Mouse (Mus musculus) 416B (cell line): Measurements from ENCODE around the gene Ccdc36.
A peak's percentile ranks its signal among the peaks of the same experiment; 100 is the strongest.

Source experiments
- DNase-seq: peaks from one replicate; pipeline ENCODE4 v3.0.0; 2011; ENCODE audit warnings: low read depth

Gene Ccdc36

DNA sequence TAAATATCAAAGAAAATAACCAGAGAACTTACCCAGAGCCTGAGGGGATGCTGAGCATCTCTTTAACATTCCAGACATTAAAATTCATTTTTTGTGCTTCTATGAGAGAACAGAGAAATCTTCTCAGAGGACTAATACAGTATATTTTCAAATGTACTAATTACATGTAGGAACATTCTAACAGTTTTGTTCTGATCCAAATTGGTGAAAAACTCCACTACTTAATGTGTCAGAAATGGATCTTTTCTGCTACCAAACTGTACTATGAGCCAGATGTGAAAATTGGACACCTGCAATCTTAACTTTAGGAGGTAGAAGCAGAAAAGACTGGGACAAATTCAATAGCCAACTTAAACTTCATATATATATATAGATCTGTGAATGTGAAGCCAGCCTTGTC, at the start of gene Ccdc36:
Gene Ccdc36, minus strand, starts transcription at position 101 of the 400 bp plus-strand sequence.
- DNase-seq = no peak

- peak; percentile 28 for DNase-seq
Observed at GRCm38 (mm10) chr9:108474528-108474927, 46.2 kb upstream of the Ccdc36 start.

- DNase-seq = no peak
Observed at GRCm38 (mm10) chr9:108469845-108470244, 41.6 kb upstream of the Ccdc36 start.

- DNase-seq = no peak
Observed at GRCm38 (mm10) chr9:108469430-108469829, 41.1 kb upstream of the Ccdc36 start.

GRCm38 (mm10) chr9:108466219-108466618, 37.9 kb upstream of the Ccdc36 start:
- no peak for DNase-seq

DNA sequence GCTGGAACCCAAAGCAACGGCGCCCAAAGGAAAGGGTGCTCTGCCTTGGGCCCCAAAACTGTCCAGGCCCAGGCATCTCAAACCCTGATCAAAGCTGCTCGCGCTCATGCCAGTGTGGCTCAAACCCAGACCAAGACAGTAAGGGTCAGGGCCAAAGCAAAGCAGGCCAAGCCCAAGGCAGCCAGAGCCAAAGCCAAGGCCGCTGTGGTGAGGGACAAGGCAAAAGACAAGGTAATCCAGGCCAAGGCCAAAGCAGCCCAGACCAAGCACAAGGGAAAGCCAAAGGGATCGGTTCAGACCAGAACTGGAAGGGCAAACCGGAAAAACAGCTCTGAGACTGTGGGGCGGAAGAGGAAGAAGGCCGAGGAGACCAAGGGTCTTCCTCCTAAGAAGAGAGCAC, 35.4 kb upstream of the Ccdc36 start:
- no peak for DNase-seq

DNA sequence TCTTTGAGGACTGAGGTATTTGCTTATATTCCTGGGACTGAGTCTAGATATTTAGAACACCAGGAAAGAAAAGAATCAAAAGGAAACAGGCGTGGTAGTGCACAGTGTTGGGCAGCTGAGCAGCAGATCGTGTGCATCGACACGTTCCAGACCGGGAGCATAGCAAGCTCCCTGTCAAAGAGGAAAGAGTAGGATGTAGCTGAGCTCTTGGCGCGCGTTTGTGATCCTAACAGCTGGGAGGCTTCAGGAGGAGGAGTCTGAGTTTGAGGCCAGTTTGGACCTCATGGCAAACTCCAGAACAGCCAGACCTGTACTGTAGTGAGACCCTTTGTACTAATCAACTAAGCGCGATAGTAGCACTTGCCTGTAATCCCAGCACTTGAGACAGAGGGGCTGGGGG, 33.9 kb upstream of the Ccdc36 start:
- no peak for DNase-seq

GRCm38 (mm10) chr9:108461675-108462074, 33.4 kb upstream of the Ccdc36 start:
- no peak for DNase-seq

GRCm38 (mm10) chr9:108461181-108461631, 32.9 kb upstream of the Ccdc36 start, which contains the start of gene Klhdc8b:
Klhdc8b (minus strand) TSS chr9:108461581.
- DNase-seq = no peak

DNA sequence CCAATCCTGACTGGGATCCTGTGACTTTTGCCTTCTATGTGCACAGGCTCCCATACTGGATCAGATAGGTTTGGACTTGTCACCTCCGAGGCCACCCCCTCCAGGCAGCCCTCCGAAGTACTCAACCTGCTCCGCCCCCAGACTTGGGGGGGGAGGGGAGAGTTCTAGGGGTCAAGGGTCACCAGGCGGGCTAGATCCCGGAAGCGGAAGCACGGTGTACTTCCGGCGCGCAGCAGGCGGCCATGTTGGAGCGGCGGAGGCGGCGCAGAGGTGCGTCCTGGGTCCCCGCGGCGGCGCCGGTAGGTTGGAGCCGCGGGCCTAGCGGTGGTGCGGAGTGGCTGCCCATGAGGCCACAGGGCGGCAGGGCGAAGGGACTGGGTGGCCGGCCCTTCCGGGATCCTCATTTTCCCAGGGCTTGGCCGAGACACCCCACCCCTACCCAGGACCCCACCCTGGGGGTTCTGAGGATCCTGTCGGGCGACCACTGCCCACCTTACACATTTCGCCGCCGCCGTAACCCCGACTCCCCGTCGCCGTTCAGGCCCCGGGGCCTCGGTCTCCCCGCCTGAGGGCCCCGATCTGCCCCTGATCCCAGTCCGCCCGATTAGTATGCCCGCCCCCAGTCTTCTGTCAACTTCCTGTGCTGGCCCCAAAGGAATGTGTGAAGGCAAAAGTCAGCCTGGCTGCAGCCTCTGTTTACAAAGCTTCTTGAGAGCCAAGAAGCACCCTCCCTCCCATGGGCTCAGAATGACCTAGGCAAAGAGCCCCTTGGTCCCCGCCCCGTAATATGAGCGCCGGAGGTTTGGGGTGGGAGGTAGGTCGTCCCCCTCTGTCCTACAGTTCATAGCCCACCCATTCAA, 32.3 kb upstream of the Ccdc36 start, which contains the start of gene Ccdc71:
Gene Ccdc71, plus strand, starts transcription at position 209 of the 860 bp plus-strand sequence.
- DNase-seq = peak; percentile 91

- no peak for DNase-seq
Observed at GRCm38 (mm10) chr9:108459939-108460318, 31.6 kb upstream of the Ccdc36 start.

GRCm38 (mm10) chr9:108456953-108457352, 28.7 kb upstream of the Ccdc36 start:
- no peak for DNase-seq

- no peak for DNase-seq
Observed at GRCm38 (mm10) chr9:108455747-108456571, 27.7 kb upstream of the Ccdc36 start.

DNA sequence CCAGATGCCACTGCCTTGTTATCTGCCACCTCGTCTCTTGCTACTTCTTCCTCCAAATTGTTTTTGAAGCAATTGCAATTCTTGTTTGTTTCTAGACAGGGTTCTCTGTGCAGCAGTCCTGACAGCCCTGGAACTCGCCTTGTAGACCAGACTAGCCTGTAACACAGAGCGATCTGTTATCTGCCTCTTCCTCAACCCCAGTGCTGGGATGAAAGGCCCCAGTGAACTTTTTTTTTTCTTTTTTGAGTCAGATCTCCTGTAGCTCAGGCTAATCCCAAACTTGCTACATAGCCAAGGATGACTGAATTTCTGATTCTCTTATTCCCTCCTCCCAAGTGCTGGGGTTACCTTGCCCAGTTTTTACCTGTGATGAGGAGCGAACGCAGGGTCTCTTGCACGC, 26.1 kb upstream of the Ccdc36 start:
- no peak for DNase-seq

- DNase-seq = no peak
Observed at GRCm38 (mm10) chr9:108453458-108453857, 25.2 kb upstream of the Ccdc36 start.

DNA sequence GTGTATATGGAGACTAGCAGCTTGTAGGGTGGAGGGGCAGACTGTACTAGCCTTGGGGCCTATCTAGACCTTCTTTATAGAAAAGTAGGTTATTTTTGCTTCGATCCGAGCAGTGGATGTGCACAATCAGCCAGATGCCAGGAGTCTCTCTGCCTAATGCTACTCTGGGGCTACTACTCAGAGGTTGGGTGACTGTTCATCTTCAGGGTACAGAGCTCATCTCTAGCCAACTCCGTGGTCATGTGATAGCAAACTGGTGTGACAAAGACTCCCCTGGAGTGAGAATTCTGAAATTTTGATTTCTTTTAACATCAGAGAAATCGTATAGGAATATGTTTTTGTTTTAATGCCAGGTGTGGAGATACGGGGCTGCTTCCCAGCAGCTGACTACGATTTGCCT, 24.6 kb upstream of the Ccdc36 start:
- DNase-seq = no peak

GRCm38 (mm10) chr9:108452291-108452906, 24.1 kb upstream of the Ccdc36 start:
- DNase-seq = peak; percentile 69

- DNase-seq = no peak
Observed at GRCm38 (mm10) chr9:108451519-108452160, 23.4 kb upstream of the Ccdc36 start.

DNA sequence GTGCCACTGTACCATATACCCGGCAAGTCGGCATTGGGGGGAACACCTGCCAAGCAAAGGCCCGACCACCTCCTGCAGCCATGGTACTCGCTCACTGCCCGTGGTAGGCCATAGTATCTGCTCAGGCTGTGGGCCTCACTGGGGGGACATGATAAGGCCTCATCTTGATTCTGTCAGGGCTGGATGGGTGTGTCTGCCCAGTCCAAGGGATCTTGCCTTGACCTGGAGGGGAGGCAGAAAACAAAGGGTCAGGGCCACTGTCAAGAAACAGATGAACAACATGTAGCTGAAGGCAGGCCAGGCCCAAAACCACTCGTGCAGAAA, 22.8 kb upstream of the Ccdc36 start:
- DNase-seq = no peak

- no peak for DNase-seq
Observed at GRCm38 (mm10) chr9:108450292-108451169, 22.2 kb upstream of the Ccdc36 start.

DNA sequence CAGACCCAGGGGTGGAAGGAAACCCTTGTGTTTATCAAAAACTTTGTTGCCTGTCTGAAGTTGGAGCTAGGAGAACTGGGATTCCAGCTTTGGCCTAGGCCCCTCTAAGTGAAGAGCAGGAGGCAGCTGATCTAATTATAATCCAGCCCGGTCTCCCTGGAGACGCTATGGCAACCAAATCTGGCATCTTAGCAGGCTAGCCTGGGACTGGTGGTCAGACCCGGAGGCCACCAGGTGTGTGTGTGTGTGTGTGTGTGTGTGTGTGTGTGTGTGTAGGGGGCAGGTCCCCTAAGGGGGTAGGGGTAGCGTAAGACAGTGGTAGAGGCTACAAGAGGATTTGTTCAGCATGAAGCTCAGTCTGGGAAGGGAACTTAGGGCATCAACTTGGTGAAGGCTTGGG, 21.6 kb upstream of the Ccdc36 start:
- no peak for DNase-seq
